Mouse (Mus musculus) cerebellum, adult 2 months (tissue): Measurements from ENCODE around the gene Katnal1. TPM values are rescaled to one million over a fixed set of nuclear protein-coding genes. Genes with fewer than 3 reads are reported as not detected.
A peak's percentile ranks its signal among the peaks of the same experiment; 100 is the strongest.

ENCODE experiments used
- DNase-seq, 2 experiments: peaks; one replicate each; pipeline ENCODE4 v3.0.0; 2021
- H3K27ac ChIP-seq: fragments of 200-500 bp; 2 replicates; pipeline ENCODE4 v1.5.1; 2012; ENCODE audit warnings: low read length, control low read depth, inconsistent platforms; ENCODE audit not compliant: insufficient read depth
- H3K27me3 ChIP-seq: fragments of 200-500 bp; 2 replicates; pipeline ENCODE4 v1.6.1; 2012; ENCODE audit warnings: inconsistent platforms, mild to moderate bottlenecking, low read length, moderate library complexity; ENCODE audit not compliant: control insufficient read depth, insufficient read depth
- H3K4me1 ChIP-seq: fragments of 200-500 bp; 2 replicates; pipeline ENCODE4 v1.6.1; 2011; ENCODE audit warnings: low read length; ENCODE audit not compliant: control insufficient read depth, insufficient read depth
- H3K4me3 ChIP-seq: fragments of 200-500 bp; replicated peaks from 2 replicates; pipeline ENCODE3; 2011; ENCODE audit warnings: mild to moderate bottlenecking, low read depth, low read length, control low read depth; ENCODE audit not compliant: insufficient read depth
- CTCF ChIP-seq: fragments of 200-500 bp; IDR thresholded peaks from 2 replicates; pipeline ENCODE4 v1.5.1; 2011; ENCODE audit warnings: low read depth, mild to moderate bottlenecking, control low read depth, low read length, moderate library complexity, borderline replicate concordance; ENCODE audit not compliant: insufficient read depth
- POLR2A ChIP-seq: fragments of 200-500 bp; IDR thresholded peaks from 2 replicates; pipeline ENCODE4 v1.6.1; 2011; ENCODE audit warnings: low read length, control low read depth, borderline replicate concordance; ENCODE audit not compliant: insufficient read depth
- WGBS: fragments of 180-500 bp; shearing (Covaris S2); methylation state at CpG from one replicate; pipeline ENCODE4 v1.1.7; 2018; 5-methylcytosine and 5-hydroxymethylcytosine counted together
- polyA plus RNA-seq: library from polyadenylated mRNA; depleted of rRNA; stranded (reverse); fragments of >200 nt; gene quantifications from 2 replicates; pipeline ENCODE4 v1.2.3, GENCODE M21; 2012

The Katnal1 gene
- polyA plus RNA-seq, 1 experiment: 41.0 TPM

DNA sequence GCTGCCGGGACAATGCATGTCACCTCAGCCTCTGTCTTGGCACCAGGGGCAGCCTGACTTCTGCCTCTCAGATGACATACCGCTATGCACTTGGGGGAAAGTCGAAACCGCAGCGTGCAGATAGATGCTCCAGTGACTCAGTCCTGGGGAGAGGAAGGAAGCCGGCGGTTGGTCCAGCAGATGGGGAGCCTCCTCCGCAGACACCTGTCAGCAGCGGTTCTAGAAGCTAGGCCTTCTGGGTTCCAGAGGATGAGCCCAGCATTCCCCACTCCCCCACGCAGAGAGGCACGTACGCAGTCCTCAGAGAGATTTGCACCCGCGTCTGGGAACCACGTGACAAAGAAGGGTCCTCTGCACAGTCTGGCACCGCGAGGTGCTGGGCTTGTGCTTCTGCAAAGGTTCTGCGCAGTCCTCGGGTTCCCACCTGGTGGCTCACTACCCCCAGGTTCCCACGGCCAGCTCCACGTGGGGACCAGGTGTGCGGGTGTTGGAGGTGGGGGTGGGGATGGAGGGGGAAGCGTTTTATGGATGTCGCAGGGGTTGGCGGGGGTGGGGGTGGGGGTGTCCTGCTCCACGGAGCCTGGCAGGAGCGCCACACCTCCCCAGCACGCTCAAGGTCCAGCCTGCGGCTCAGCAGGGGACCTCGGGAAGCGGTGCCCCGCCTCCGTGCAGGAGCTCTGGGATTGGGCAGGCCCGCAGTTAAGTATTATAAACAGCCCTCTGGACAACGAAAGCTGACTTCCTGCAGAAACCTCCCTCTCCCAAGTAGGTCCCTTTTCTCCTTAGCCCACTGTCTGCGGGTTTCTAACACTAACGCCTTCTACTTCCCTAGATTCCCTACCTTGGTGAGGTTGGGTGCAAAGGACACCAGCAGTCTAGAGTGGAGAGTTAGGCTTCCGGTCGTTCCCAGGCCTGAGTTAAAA, 30.2 kb upstream of the Katnal1 start:
- no peak for TF ChIP-seq POLR2A
- no peak for TF ChIP-seq CTCF
- H3K27ac ChIP-seq: peak overlapping the region; percentile 57
- peak overlapping the region; percentile 56 for H3K4me3 ChIP-seq

DNA sequence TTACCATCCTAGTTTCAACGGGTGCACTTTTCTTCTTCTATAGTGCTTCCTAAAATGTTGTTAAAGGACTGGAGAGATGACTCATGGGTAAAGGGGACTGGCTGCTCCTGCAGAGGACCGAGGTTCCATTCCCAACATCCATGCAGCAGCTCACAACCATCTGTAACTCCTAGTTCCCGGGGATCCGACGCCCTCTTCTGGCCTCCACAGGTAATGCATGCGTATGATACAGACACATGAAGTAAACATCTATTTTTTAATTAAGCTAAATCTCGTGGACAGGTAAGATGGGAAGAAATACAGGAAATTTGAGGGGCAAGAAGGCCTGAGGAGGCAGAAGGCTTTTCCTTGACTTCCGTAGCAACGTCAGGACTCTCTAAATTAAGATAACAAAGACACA, 29.2 kb upstream of the Katnal1 start:
- WGBS: 54% methylated on average over 9 of the region's 9 CpGs
- DNase-seq: peak in 1 of 2 experiments; percentile 38
- Histone ChIP-seq H3K27ac (no peak overlapping the region), H3K27me3 (no peaks in the 10 kb centered on the region), H3K4me1 (peaks cover 4% of the 10 kb centered on the region; the same call in 1 of the 2 replicates), H3K4me3 (no peak overlapping the region)
- TF ChIP-seq POLR2A (no peak), CTCF (peak; percentile 57)

More for the DNA sequence above, 30.2 kb upstream of the Katnal1 start:
- Histone ChIP-seq H3K27me3 (no peaks in the 10 kb centered on the region), H3K4me1 (peaks cover 4% of the 10 kb centered on the region; the same call in 1 of the 2 replicates)
- peak; percentile 68 to 72 for DNase-seq
- WGBS: 3% methylated on average over 39 of the region's 39 CpGs

DNA sequence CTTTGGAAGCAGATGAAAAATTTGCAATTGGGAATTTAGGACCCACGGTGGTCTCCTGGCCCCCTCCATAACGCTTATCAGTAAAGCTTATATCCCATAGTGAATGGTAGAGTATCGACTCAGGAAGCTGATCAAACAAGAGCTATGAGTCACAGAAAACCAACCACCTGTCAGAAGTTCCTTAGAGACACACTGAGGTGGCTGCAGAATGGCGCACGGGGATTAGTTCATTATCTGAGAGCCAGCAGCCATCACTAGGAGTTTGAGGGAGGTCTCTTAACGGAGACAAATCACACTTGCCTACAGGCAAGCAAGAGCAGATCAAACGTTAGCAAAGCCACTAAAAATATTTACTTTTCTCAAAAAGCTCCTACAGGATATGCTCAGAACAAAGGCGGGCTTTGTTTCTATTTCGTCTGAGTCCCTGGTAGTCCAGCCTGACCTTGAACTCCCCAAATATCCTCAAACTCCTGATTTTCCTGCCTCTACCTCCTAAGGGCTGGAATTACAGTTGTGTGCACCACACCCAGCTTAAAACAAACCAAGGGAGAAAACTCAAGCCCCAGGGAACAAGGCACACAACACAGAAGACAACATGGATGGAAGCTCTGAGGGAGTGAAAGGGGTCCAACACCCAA, 27.9 kb upstream of the Katnal1 start:
- WGBS: 83% methylated on average over 9 of the region's 9 CpGs
- H3K27me3 ChIP-seq: no peaks in the 10 kb centered on the region
- H3K27ac ChIP-seq: no peak overlapping the region
- TF ChIP-seq POLR2A: no peak
- no peak for TF ChIP-seq CTCF
- no peak for DNase-seq
- H3K4me1 ChIP-seq: peaks cover 4% of the 10 kb centered on the region; the same call in 1 of the 2 replicates
- H3K4me3 ChIP-seq: no peak overlapping the region

DNA sequence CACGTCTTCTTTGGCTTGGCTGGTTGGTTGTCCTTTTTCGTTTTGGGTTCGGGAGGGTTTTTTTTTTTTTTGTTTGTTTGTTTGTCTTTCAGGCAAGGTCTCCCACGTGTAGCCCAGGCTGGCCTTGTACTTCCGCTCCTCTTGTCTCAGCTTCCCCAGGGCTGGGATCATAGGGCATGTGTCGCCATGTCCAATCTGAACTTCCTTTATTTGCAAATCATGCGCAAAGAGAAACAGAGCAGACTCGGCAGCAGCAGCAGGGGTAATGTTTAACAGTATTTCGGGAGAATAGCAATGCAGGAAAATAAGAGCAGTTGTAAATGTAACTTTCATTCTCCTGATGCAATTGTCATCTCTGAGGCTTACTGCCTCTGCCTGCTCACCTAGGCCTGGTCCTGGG, 27.0 kb upstream of the Katnal1 start:
- H3K27me3 ChIP-seq: no peaks in the 10 kb centered on the region
- TF ChIP-seq POLR2A (no peak), CTCF (no peak)
- H3K4me3 ChIP-seq: no peak overlapping the region
- H3K27ac ChIP-seq: no peak overlapping the region
- H3K4me1 ChIP-seq: peaks cover 4% of the 10 kb centered on the region; the same call in 1 of the 2 replicates
- DNase-seq: no peak
- 79% methylated on average over 9 of the region's 9 CpGs for WGBS

DNA sequence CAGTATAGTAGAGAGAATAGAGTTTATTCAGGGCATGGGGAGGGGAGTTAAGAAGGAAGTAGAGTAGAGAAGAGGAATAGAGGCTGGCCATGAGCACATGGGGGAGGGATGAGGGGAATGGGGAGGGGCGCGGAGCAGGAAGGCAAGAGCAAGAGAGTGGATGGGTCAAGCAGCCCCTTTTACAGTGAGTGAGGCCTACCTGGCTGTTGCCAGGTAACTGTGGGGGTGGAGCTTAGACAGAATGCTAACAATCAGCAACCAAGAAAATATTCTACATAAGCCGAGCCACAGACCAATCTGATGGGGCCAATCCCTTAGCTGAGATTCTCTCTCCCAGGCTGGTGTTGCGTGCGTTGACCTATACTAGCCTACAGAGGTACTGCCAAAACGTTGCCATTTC, 26.5 kb upstream of the Katnal1 start:
- TF ChIP-seq POLR2A: no peak
- TF ChIP-seq CTCF: no peak
- H3K27ac ChIP-seq: no peak overlapping the region
- WGBS: 84% methylated on average over 6 of the region's 6 CpGs

GRCm38 (mm10) chr5:148954314-148955060, 25.4 kb upstream of the Katnal1 start:
- WGBS: 46% methylated on average over 22 of the region's 22 CpGs
- peak in 1 of 2 experiments; percentile 30 for DNase-seq
- H3K4me3 ChIP-seq: no peak overlapping the region
- no peak overlapping the region for H3K27ac ChIP-seq
- no peaks in the 10 kb centered on the region for H3K27me3 ChIP-seq
- H3K4me1 ChIP-seq: 0 out of 2 replicates have a peak, but pooled peaks cover 2% of the 10 kb centered on the region
- no peak for TF ChIP-seq POLR2A
- no peak for TF ChIP-seq CTCF

More for the DNA sequence above, 26.5 kb upstream of the Katnal1 start:
- DNase-seq: no peak
- Histone ChIP-seq H3K4me3 (no peak overlapping the region), H3K4me1 (peaks cover 4% of the 10 kb centered on the region; the same call in 1 of the 2 replicates), H3K27me3 (no peaks in the 10 kb centered on the region)

GRCm38 (mm10) chr5:148953098-148953497, 24.0 kb upstream of the Katnal1 start:
- Histone ChIP-seq H3K27me3 (no peaks in the 10 kb centered on the region), H3K4me3 (no peak overlapping the region), H3K4me1 (no peaks in the 10 kb centered on the region), H3K27ac (no peak overlapping the region)
- no peak for DNase-seq
- TF ChIP-seq POLR2A (no peak), CTCF (no peak)
- 22% methylated on average over 5 of the region's 5 CpGs for WGBS
